Mouse (Mus musculus): ENCODE data around the gene Rela. TPM values are rescaled to one million over a fixed set of nuclear protein-coding genes. Genes with fewer than 3 reads are reported as not detected.
A peak's percentile ranks its signal among the peaks of the same experiment; 100 is the strongest.

The Rela gene
- polyA plus RNA-seq, 1 experiment from 2014 or later = 30.6 TPM

DNA sequence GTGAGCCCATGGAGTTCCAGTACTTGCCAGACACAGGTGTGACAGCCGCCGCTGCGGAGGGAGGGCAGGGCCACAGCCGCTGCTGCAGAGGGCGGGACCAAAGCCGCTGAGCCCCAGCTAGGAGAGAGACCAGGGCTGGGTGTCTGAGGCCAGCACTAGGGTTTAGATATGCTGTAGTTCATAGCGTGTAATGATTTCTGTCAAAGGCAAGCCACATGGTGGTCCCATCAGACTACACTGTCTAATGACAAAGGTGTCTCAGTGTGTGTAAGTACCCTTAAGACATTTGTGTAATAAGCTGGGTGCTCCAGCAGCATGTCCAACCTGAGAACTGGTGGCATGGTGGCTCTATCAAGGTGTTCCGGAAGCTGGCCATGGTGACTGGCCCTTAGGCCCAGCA is 4.4 kb downstream of the Rela start:
- H3K36me3 ChIP-seq (ENCODE audit: control insufficient read depth, insufficient read depth, low read length) = peaks cover 55% of the 10 kb centered on the region
- no peak overlapping the region for H3K9ac ChIP-seq (ENCODE audit: low read depth, low read length)
- no peak overlapping the region for H3K4me2 ChIP-seq (ENCODE audit: low read length)
- no peaks in the 10 kb centered on the region for H3K27me3 ChIP-seq (ENCODE audit: control insufficient read depth, insufficient read depth, low read depth, low read length)
- H3K9me3 ChIP-seq (replicated peaks; ENCODE audit: control insufficient read depth, low read length, poor library complexity, severe bottlenecking) = no peaks in the 10 kb centered on the region
- H3K4me1 ChIP-seq (ENCODE audit: control insufficient read depth, insufficient read depth, low read length) = peaks cover 15% of the 10 kb centered on the region
- no peak overlapping the region for H3K27ac ChIP-seq (ENCODE audit: low read length)
- H3K4me3 ChIP-seq (ENCODE audit: low read depth, low read length) = no peak overlapping the region
- WGBS = 90% methylated on average over 8 of the region's 8 CpGs
- no peak for ATAC-seq

GRCm38 (mm10) chr19:5645280-5645679 is 8.0 kb downstream of the Rela start:
- Histone ChIP-seq H3K9me3 (replicated peaks; ENCODE audit: control insufficient read depth, low read length, poor library complexity, severe bottlenecking) (no peaks in the 10 kb centered on the region), H3K9ac (ENCODE audit: low read depth, low read length) (no peak overlapping the region), H3K4me1 (ENCODE audit: control insufficient read depth, insufficient read depth, low read length) (peaks cover 11% of the 10 kb centered on the region), H3K4me2 (ENCODE audit: low read length) (no peak overlapping the region), H3K4me3 (ENCODE audit: low read depth, low read length) (no peak overlapping the region), H3K27me3 (ENCODE audit: control insufficient read depth, insufficient read depth, low read depth, low read length) (no peaks in the 10 kb centered on the region), H3K36me3 (ENCODE audit: control insufficient read depth, insufficient read depth, low read length) (peaks cover 57% of the 10 kb centered on the region), H3K27ac (ENCODE audit: low read length) (no peak overlapping the region)
- WGBS = 93% methylated on average over 9 of the region's 9 CpGs
- ATAC-seq = no peak

DNA sequence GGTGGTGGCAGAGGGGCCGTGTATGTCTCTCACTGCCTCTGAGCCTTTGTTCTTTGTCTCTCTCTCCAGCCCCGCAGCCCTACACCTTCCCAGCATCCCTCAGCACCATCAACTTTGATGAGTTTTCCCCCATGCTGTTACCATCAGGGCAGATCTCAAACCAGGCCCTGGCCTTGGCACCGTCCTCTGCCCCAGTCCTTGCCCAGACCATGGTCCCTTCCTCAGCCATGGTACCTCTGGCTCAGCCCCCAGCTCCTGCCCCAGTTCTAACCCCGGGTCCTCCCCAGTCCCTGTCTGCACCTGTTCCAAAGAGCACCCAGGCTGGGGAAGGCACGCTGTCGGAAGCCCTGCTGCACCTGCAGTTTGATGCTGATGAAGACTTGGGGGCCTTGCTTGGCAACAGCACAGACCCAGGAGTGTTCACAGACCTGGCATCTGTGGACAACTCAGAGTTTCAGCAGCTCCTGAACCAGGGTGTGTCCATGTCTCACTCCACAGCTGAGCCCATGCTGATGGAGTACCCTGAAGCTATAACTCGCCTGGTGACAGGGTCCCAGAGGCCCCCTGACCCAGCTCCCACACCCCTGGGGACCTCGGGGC is 9.5 kb downstream of the Rela start:
- H3K27ac ChIP-seq (ENCODE audit: low read length) = no peak overlapping the region
- no peaks in the 10 kb centered on the region for H3K27me3 ChIP-seq (ENCODE audit: control insufficient read depth, insufficient read depth, low read depth, low read length)
- H3K9me3 ChIP-seq (replicated peaks; ENCODE audit: control insufficient read depth, low read length, poor library complexity, severe bottlenecking) = no peaks in the 10 kb centered on the region
- no peak overlapping the region for H3K4me2 ChIP-seq (ENCODE audit: low read length)
- H3K36me3 ChIP-seq (ENCODE audit: control insufficient read depth, insufficient read depth, low read length) = peaks cover 42% of the 10 kb centered on the region
- WGBS = 90% methylated on average over 8 of the region's 8 CpGs
- no peak overlapping the region for H3K9ac ChIP-seq (ENCODE audit: low read depth, low read length)
- H3K4me1 ChIP-seq (ENCODE audit: control insufficient read depth, insufficient read depth, low read length) = peaks cover 11% of the 10 kb centered on the region
- no peak for ATAC-seq
- H3K4me3 ChIP-seq (ENCODE audit: low read depth, low read length) = no peak overlapping the region

DNA sequence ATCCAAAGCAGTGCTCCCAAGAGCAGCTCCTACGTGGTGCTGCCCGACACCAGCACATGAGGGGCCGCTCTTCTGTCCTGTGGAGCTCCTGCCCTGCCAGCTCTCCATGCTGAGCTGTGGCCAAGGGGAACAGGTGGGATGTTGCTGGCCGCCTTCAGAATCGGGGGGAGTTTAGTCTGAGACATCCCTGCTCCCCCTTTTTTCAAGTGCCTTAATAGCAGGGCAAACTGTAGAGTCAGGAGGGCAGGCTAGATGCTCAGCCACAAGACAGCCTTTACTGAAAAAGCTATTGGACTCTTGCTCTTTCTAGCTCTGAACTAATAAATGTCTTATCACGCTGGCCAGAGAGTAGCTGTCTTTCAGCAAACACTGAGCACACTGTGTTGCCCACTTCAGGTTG is 10.5 kb downstream of the Rela start:
- Histone ChIP-seq H3K36me3 (ENCODE audit: control insufficient read depth, insufficient read depth, low read length) (peaks cover 33% of the 10 kb centered on the region), H3K9ac (ENCODE audit: low read depth, low read length) (no peak overlapping the region)
- WGBS = 95% methylated on average over 6 of the region's 6 CpGs

GRCm38 (mm10) chr19:5648401-5649297 is 11.4 kb downstream of the Rela start:
- 14% methylated on average over 26 of the region's 26 CpGs for WGBS
- peaks cover 4% of the 10 kb centered on the region for H3K27me3 ChIP-seq (ENCODE audit: control insufficient read depth, insufficient read depth, low read depth, low read length)
- H3K9me3 ChIP-seq (replicated peaks; ENCODE audit: control insufficient read depth, low read length, poor library complexity, severe bottlenecking) = no peaks in the 10 kb centered on the region
- peak overlapping the region; percentile 66 for H3K4me2 ChIP-seq (ENCODE audit: low read length)
- peak overlapping the region; percentile 68 for H3K9ac ChIP-seq (ENCODE audit: low read depth, low read length)
- H3K36me3 ChIP-seq (ENCODE audit: control insufficient read depth, insufficient read depth, low read length) = peaks cover 30% of the 10 kb centered on the region
- ATAC-seq = peak; percentile 86
- peaks cover 14% of the 10 kb centered on the region for H3K4me1 ChIP-seq (ENCODE audit: control insufficient read depth, insufficient read depth, low read length)
- peak overlapping the region; percentile 79 for H3K27ac ChIP-seq (ENCODE audit: low read length)
- H3K4me3 ChIP-seq (ENCODE audit: low read depth, low read length) = peak overlapping the region; percentile 31

More for the DNA sequence above, 10.5 kb downstream of the Rela start:
- Histone ChIP-seq H3K27me3 (ENCODE audit: control insufficient read depth, insufficient read depth, low read depth, low read length) (no peaks in the 10 kb centered on the region; the same call in 1 of the 2 replicates), H3K27ac (ENCODE audit: low read length) (peak overlapping the region; percentile 5; the same call in 1 of the 2 replicates), H3K4me2 (ENCODE audit: low read length) (no peak overlapping the region), H3K4me1 (ENCODE audit: control insufficient read depth, insufficient read depth, low read length) (peaks cover 11% of the 10 kb centered on the region), H3K9me3 (replicated peaks; ENCODE audit: control insufficient read depth, low read length, poor library complexity, severe bottlenecking) (no peaks in the 10 kb centered on the region), H3K4me3 (ENCODE audit: low read depth, low read length) (no peak overlapping the region)
- ATAC-seq = no peak

- peak overlapping the region; percentile 79 for H3K27ac ChIP-seq (ENCODE audit: low read length)
- H3K27me3 ChIP-seq (ENCODE audit: control insufficient read depth, insufficient read depth, low read depth, low read length) = peaks cover 10% of the 10 kb centered on the region
- 71% methylated on average over 6 of the region's 6 CpGs for WGBS
- peaks cover 27% of the 10 kb centered on the region for H3K36me3 ChIP-seq (ENCODE audit: control insufficient read depth, insufficient read depth, low read length)
- ATAC-seq = peak; percentile 6; the same call in 1 of the 2 replicates
- H3K9ac ChIP-seq (ENCODE audit: low read depth, low read length) = peak overlapping the region; percentile 68
- H3K4me2 ChIP-seq (ENCODE audit: low read length) = peak overlapping the region; percentile 66
- H3K9me3 ChIP-seq (replicated peaks; ENCODE audit: control insufficient read depth, low read length, poor library complexity, severe bottlenecking) = no peaks in the 10 kb centered on the region
- peaks cover 20% of the 10 kb centered on the region for H3K4me1 ChIP-seq (ENCODE audit: control insufficient read depth, insufficient read depth, low read length)
- H3K4me3 ChIP-seq (ENCODE audit: low read depth, low read length) = peak overlapping the region; percentile 31
These were observed 12.0 kb downstream of the Rela start for GRCm38 (mm10) chr19:5649298-5649741.

DNA sequence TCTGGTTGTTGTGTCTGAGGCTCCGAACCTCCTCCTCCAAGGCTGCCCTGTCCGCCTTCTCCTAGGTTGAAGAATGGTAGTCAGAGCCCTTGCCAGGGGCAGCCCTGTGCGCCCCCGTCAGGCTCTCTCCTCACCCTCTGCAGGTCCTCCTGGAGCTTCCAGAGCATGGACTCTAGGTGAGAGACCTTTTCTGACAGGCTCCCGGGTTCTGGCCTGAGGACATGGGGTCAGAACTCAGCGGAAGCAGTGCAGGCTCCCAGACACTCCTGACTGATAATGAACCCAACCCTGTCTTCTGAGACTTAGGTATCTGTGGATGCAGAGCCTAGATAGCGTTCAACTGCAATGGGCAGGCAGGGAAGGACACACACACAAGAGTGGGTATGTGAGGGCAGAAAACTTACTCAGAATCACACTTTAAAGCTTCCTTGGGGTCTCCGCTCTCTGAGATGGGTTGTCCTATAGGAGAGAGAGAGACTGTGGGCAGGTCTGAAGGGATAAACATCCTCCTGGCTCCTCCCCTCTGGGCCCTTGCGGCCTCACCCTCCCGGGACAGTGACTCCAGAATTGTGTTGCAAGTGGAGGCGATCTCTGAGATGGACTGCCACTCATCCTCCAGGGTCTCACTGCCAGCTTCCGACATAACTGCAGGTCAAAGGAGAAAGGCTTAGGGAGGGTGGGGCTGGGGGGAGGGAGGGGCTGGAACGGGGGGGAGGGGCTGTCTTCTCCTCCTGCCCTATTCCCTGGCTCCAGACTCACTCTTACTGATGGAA is 14.4 kb downstream of the Rela start:
- no peak overlapping the region for H3K9ac ChIP-seq (ENCODE audit: low read depth, low read length)
- peaks cover 21% of the 10 kb centered on the region for H3K4me1 ChIP-seq (ENCODE audit: control insufficient read depth, insufficient read depth, low read length)
- 50% methylated on average over 13 of the region's 13 CpGs for WGBS
- peaks cover 28% of the 10 kb centered on the region for H3K27me3 ChIP-seq (ENCODE audit: control insufficient read depth, insufficient read depth, low read depth, low read length)
- ATAC-seq = no peak
- H3K9me3 ChIP-seq (replicated peaks; ENCODE audit: control insufficient read depth, low read length, poor library complexity, severe bottlenecking) = no peaks in the 10 kb centered on the region
- H3K4me3 ChIP-seq (ENCODE audit: low read depth, low read length) = no peak overlapping the region
- no peak overlapping the region for H3K4me2 ChIP-seq (ENCODE audit: low read length)
- no peak overlapping the region for H3K27ac ChIP-seq (ENCODE audit: low read length)
- H3K36me3 ChIP-seq (ENCODE audit: control insufficient read depth, insufficient read depth, low read length) = peaks cover 11% of the 10 kb centered on the region; the same call in 1 of the 2 replicates

- WGBS = 80% methylated on average over 6 of the region's 6 CpGs
- Histone ChIP-seq H3K4me1 (ENCODE audit: control insufficient read depth, insufficient read depth, low read length) (peaks cover 21% of the 10 kb centered on the region), H3K9ac (ENCODE audit: low read depth, low read length) (no peak overlapping the region)
These were observed 15.3 kb downstream of the Rela start for GRCm38 (mm10) chr19:5652570-5652969.

More at GRCm38 (mm10) chr19:5652570-5652969, 15.3 kb downstream of the Rela start:
- H3K4me2 ChIP-seq (ENCODE audit: low read length) = no peak overlapping the region
- peaks cover 2% of the 10 kb centered on the region; the same call in 1 of the 2 replicates for H3K36me3 ChIP-seq (ENCODE audit: control insufficient read depth, insufficient read depth, low read length)
- no peak overlapping the region for H3K4me3 ChIP-seq (ENCODE audit: low read depth, low read length)
- no peaks in the 10 kb centered on the region for H3K9me3 ChIP-seq (replicated peaks; ENCODE audit: control insufficient read depth, low read length, poor library complexity, severe bottlenecking)
- H3K27ac ChIP-seq (ENCODE audit: low read length) = no peak overlapping the region
- ATAC-seq = no peak
- peaks cover 28% of the 10 kb centered on the region for H3K27me3 ChIP-seq (ENCODE audit: control insufficient read depth, insufficient read depth, low read depth, low read length)

Data from midbrain, embryonic 16.5 days (tissue).